Mouse (Mus musculus) forebrain, embryonic 15.5 days (tissue): ENCODE measurements around the gene Cfap157. TPM values are rescaled to one million over a fixed set of nuclear protein-coding genes. Genes with fewer than 3 reads are reported as not detected.

Experiments used
- ATAC-seq: fragments of 200-750 bp; cut with Nextera tagmentation; replicated peaks from 2 replicates; pipeline ENCODE4 v1.8.0; 2017; ENCODE audit warnings: mild to moderate bottlenecking, moderate TSS enrichment, moderate library complexity
- H3K27ac ChIP-seq: fragments of 300-500 bp; sonication (generic); replicated peaks from 2 replicates; pipeline ENCODE4 v1.5.1; 2015; ENCODE audit warnings: mild to moderate bottlenecking, inconsistent platforms
- H3K27me3 ChIP-seq: fragments of 300-500 bp; sonication (generic); 2 replicates; pipeline ENCODE4 v1.6.1; 2015; ENCODE audit warnings: inconsistent platforms
- H3K36me3 ChIP-seq: fragments of 300-500 bp; sonication (generic); 2 replicates; pipeline ENCODE4 v1.6.1; 2015; ENCODE audit warnings: mild to moderate bottlenecking, inconsistent platforms
- H3K4me1 ChIP-seq: fragments of 300-500 bp; sonication (generic); 2 replicates; pipeline ENCODE4 v1.6.1; 2015; ENCODE audit warnings: inconsistent platforms
- H3K4me2 ChIP-seq: fragments of 300-500 bp; sonication (generic); replicated peaks from 2 replicates; pipeline ENCODE4 v1.6.1; 2015; ENCODE audit warnings: mild to moderate bottlenecking, inconsistent platforms
- H3K4me3 ChIP-seq: fragments of 300-500 bp; sonication (generic); 2 replicates; pipeline ENCODE4 v1.5.1; 2015; ENCODE audit warnings: mild to moderate bottlenecking, inconsistent platforms
- H3K9ac ChIP-seq: fragments of 300-500 bp; sonication (generic); replicated peaks from 2 replicates; pipeline ENCODE4 v1.6.1; 2015; ENCODE audit warnings: mild to moderate bottlenecking, inconsistent platforms
- H3K9me3 ChIP-seq: fragments of 300-500 bp; sonication (generic); 2 replicates; pipeline ENCODE4 v1.6.1; 2016; ENCODE audit warnings: inconsistent platforms
- WGBS: fragments of 180-500 bp; shearing (Covaris S2); methylation state at CpG from one replicate; pipeline ENCODE4 v1.1.7; 2015; ENCODE audit warnings: mixed read lengths; 5-methylcytosine and 5-hydroxymethylcytosine counted together
- polyA plus RNA-seq: library from polyadenylated mRNA; unstranded; fragments of >200 nt; fragmentation: Nextera tagmentation; extraction: Ambion mirVana; gene quantifications from 2 replicates; pipeline ENCODE4 v1.2.1, GENCODE M21; 2015

Cfap157 gene
- polyA plus RNA-seq, 1 experiment from 2014 or later = 0.61 TPM

DNA sequence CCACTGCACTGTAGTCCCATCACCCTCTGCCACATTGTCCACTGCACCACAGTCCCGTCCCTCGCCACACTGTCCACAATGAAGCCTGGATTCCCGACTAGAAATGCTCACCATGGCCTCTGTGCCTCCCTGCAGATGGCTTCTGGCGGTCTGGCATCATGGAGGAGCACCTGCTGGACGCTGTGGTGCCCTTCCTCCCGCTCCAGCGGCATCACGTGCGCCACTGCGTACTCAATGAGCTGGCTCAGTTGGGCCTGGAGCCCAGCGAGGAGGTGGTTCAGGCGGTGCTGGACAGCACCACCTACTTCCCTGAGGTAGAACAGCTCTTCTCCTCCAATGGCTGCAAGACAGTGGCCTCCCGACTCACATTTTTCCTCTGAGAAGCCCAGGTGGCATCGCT, 22.9 kb downstream of the Cfap157 start:
- Histone ChIP-seq H3K9ac (no peak overlapping the region), H3K27me3 (no peaks in the 10 kb centered on the region), H3K27ac (no peak overlapping the region), H3K4me2 (no peak overlapping the region), H3K4me1 (peaks cover 24% of the 10 kb centered on the region), H3K36me3 (peaks cover 28% of the 10 kb centered on the region), H3K9me3 (no peaks in the 10 kb centered on the region), H3K4me3 (no peak overlapping the region)
- whole genome bisulfite sequencing = 87% methylated on average over 14 of the region's 14 CpGs
- no peak for ATAC-seq

DNA sequence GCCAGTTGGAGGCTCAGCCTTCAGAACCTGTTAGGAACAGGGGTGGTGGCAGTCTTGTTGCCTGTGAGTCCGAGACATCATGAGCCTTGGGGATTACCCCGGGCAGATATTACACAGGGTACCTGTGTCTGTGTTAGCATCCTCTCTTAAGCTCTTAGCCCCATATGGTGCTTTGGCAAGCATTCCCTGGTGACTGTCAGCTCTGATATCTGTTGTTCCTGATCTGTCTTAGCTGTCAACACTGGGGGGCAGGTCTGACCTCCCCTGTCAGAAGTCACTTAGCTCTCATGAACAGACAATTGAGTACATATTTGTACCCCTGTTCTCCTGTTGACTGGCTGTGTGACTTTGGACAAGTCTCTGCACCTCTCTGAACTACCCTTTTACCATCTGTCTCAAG, 25.2 kb downstream of the Cfap157 start:
- H3K4me1 ChIP-seq = peaks cover 24% of the 10 kb centered on the region
- H3K4me3 ChIP-seq = no peak overlapping the region
- peaks cover 37% of the 10 kb centered on the region for H3K36me3 ChIP-seq
- H3K27ac ChIP-seq = 0 out of 2 replicates have a peak overlapping the region, but pooled peaks have one; percentile 13
- 75% methylated on average over 2 of the region's 2 CpGs for WGBS
- no peaks in the 10 kb centered on the region for H3K27me3 ChIP-seq
- H3K4me2 ChIP-seq = no peak overlapping the region
- H3K9ac ChIP-seq = no peak overlapping the region
- H3K9me3 ChIP-seq = no peaks in the 10 kb centered on the region
- no peak for ATAC-seq

- peaks cover 24% of the 10 kb centered on the region for H3K4me1 ChIP-seq
- 87% methylated on average over 8 of the region's 8 CpGs for WGBS
- no peaks in the 10 kb centered on the region for H3K9me3 ChIP-seq
- 0 out of 2 replicates have a peak overlapping the region, but pooled peaks have one; percentile 13 for H3K27ac ChIP-seq
- H3K36me3 ChIP-seq = peaks cover 40% of the 10 kb centered on the region
- no peak overlapping the region for H3K9ac ChIP-seq
- no peak for ATAC-seq
- H3K4me3 ChIP-seq = no peak overlapping the region
- no peak overlapping the region for H3K4me2 ChIP-seq
- no peaks in the 10 kb centered on the region for H3K27me3 ChIP-seq
These were observed 25.7 kb downstream of the Cfap157 start for GRCm38 (mm10) chr2:32758503-32758902.

- Histone ChIP-seq H3K4me2 (peak within 1 kb of the TSS; percentile 60), H3K4me1 (peaks cover 24% of the 10 kb centered on the region), H3K9ac (peak within 1 kb of the TSS; percentile 95), H3K27me3 (no peaks in the 10 kb centered on the region), H3K36me3 (peaks cover 37% of the 10 kb centered on the region), H3K9me3 (no peaks in the 10 kb centered on the region), H3K4me3 (peak within 1 kb of the TSS; percentile 86), H3K27ac (peak within 1 kb of the TSS; percentile 92)
- under 1% methylated on average over 63 of the region's 66 CpGs for WGBS
- ATAC-seq = peak; percentile 94
These were observed 27.0 kb downstream of the Cfap157 start, which contains the start of gene Tor2a for GRCm38 (mm10) chr2:32757056-32757845. Gene Tor2a (plus strand): TSS chr2:32757234.

DNA sequence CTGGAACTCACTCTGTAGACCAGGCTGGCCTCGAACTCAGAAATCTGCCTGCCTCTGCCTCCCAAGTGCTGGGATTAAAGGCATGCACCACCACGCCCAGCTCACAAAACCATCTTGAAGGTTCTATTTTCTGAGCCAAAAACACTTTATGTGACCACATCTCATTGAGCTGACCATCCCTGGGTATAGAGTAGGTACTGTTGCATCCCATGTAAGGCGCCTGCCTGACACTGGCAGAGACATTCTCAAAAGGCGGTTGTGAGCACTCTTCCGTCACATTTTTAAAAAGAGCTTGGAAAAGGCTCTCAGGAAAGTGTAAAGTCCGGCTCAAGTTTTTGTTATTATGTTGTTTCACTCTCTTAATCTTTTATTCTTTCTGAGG, 27.6 kb downstream of the Cfap157 start:
- no peak overlapping the region for H3K27ac ChIP-seq
- peak overlapping the region; percentile 86 for H3K4me3 ChIP-seq
- no peaks in the 10 kb centered on the region for H3K27me3 ChIP-seq
- peak; percentile 46 for ATAC-seq
- H3K9ac ChIP-seq = no peak overlapping the region
- peaks cover 33% of the 10 kb centered on the region for H3K36me3 ChIP-seq
- 31% methylated on average over 6 of the region's 6 CpGs for WGBS
- H3K9me3 ChIP-seq = no peaks in the 10 kb centered on the region
- peaks cover 24% of the 10 kb centered on the region for H3K4me1 ChIP-seq
- peak overlapping the region; percentile 21; the same call in 1 of the 2 replicates for H3K4me2 ChIP-seq

DNA sequence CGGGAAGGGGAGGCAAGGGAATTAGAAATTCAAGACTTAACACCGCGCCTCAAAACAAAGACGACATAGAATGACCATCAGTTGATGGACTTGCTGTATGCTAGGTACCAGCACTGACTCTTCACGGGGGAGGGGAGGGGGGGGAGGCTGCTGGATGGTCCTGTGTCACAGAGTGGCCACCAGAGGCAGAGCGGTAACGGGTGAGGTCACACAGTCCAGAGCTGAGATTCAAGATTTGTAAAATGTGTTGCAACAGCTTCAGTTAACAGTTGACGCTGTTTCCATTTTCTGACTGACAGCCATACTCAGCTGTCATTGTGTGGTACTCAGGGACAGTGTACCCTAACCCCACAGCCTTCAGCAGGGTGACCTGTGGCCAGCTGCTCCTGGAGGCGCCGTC, 32.0 kb downstream of the Cfap157 start:
- no peak overlapping the region for H3K9ac ChIP-seq
- peaks cover 43% of the 10 kb centered on the region for H3K36me3 ChIP-seq
- H3K4me1 ChIP-seq = peaks cover 16% of the 10 kb centered on the region
- no peaks in the 10 kb centered on the region for H3K9me3 ChIP-seq
- no peaks in the 10 kb centered on the region for H3K27me3 ChIP-seq
- ATAC-seq = no peak
- H3K27ac ChIP-seq = no peak overlapping the region
- 61% methylated on average over 10 of the region's 10 CpGs for WGBS
- no peak overlapping the region for H3K4me2 ChIP-seq
- H3K4me3 ChIP-seq = no peak overlapping the region

GRCm38 (mm10) chr2:32751665-32752033, 32.6 kb downstream of the Cfap157 start:
- H3K36me3 ChIP-seq = peaks cover 48% of the 10 kb centered on the region
- H3K27me3 ChIP-seq = no peaks in the 10 kb centered on the region
- H3K27ac ChIP-seq = no peak overlapping the region
- no peak overlapping the region for H3K9ac ChIP-seq
- H3K4me2 ChIP-seq = peak overlapping the region; percentile 41
- WGBS = 21% methylated on average over 10 of the region's 10 CpGs
- peaks cover 14% of the 10 kb centered on the region for H3K4me1 ChIP-seq
- H3K9me3 ChIP-seq = no peaks in the 10 kb centered on the region
- peak overlapping the region; percentile 26 for H3K4me3 ChIP-seq
- ATAC-seq = no peak

DNA sequence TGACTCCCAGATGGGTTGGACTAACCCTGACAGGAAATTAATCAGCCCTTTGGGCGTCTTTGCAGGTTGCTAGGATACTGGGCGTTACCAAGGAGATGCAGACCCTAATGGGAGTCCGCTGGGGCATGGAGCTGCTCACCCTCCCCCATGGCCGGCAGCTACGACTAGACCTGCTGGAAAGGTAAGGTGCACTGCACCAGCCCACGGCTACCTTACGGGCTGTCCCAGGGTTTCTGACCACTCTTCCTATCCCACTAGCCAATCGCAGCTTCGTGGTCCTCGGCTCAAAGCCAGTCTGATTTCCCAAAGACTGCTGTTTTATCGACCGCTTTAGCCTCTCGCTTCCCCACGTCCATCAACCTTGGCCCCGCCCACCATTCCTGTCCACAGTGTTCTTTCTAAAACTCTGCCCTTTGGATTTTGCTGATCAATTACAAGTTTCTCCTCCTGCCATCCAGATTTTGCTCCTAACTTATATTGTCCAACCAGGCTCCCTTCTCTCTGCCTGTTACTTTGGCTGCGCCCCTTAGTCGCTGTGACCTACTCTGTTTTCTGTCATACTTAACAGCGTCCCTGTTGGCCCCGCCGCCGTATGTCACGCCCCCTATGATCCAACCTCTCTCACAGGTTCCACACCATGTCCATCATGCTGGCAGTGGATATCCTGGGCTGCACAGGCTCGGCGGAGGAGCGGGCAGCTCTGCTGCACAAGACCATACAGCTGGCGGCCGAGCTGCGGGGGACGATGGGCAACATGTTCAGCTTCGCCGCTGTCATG, 33.2 kb downstream of the Cfap157 start:
- Histone ChIP-seq H3K27ac (no peak overlapping the region), H3K27me3 (no peaks in the 10 kb centered on the region), H3K4me1 (peaks cover 13% of the 10 kb centered on the region), H3K4me2 (peak overlapping the region; percentile 41), H3K9ac (0 out of 2 replicates have a peak overlapping the region, but pooled peaks have one; percentile 21), H3K36me3 (peaks cover 54% of the 10 kb centered on the region), H3K9me3 (no peaks in the 10 kb centered on the region), H3K4me3 (peak overlapping the region; percentile 26)
- 9% methylated on average over 31 of the region's 31 CpGs for WGBS
- peak; percentile 70 for ATAC-seq

GRCm38 (mm10) chr2:32750199-32750598, 34.0 kb downstream of the Cfap157 start:
- Histone ChIP-seq H3K36me3 (peaks cover 62% of the 10 kb centered on the region), H3K4me3 (no peak overlapping the region), H3K9ac (no peak overlapping the region), H3K4me1 (peaks cover 13% of the 10 kb centered on the region), H3K9me3 (no peaks in the 10 kb centered on the region), H3K4me2 (no peak overlapping the region), H3K27me3 (no peaks in the 10 kb centered on the region), H3K27ac (no peak overlapping the region)
- 75% methylated on average over 7 of the region's 7 CpGs for WGBS
- no peak for ATAC-seq

DNA sequence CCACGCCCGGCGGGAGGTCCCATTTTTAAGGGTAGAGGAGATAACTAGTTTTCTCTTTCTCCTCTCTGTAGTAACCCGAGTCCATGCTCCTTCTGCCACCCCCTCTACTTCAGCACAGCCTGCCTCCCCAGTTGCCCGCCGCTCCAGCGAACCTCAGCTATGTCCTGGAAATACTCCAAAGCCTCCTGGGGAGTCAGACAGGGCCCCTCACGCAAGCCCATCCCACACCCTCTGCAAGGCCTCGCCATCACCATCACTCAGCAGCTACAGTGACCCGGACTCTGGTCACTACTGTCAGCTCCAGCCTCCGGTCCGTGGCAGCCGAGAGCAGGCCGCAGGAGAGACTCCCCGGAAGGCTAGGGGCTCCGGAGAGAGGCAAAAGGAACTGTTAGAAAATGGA, 35.1 kb downstream of the Cfap157 start:
- H3K9me3 ChIP-seq = no peaks in the 10 kb centered on the region
- no peak overlapping the region for H3K27ac ChIP-seq
- no peaks in the 10 kb centered on the region for H3K27me3 ChIP-seq
- H3K4me2 ChIP-seq = no peak overlapping the region
- no peak for ATAC-seq
- H3K4me1 ChIP-seq = peaks cover 16% of the 10 kb centered on the region
- H3K9ac ChIP-seq = no peak overlapping the region
- no peak overlapping the region for H3K4me3 ChIP-seq
- H3K36me3 ChIP-seq = peaks cover 59% of the 10 kb centered on the region
- WGBS = 92% methylated on average over 16 of the region's 16 CpGs

DNA sequence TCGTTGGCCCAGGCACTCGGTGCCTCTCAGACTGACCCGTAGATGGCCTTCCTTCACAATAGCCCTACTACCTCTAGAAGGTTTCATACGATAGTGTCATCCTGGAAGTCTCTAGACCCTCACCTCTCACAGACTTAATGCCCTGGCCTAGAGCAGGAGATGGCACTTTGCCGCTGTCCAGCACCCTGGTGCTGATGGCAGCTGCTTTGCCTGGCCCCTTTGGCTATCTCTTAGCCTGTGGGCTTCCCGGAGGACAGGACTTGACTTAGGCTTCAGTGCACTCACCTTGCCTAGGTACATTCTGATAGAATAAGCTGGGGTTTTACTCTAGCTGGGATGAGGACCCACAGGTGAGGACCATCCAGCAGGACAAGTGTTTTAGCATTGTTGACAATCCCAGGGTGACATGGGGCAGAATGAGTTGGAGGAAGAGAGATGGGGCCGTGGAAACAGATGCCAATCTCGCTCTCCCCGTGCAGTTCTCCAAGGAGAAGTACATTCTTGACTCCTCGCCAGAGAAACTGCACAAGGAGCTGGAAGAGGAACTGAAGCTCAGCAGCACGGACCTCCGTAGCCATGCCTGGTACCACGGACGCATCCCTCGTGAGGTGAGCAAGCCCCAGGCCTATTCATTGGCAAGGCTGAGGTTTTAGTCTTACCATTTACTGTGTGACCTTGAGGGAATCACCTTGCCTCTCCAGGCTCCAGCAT, 39.8 kb downstream of the Cfap157 start:
- no peak overlapping the region for H3K27ac ChIP-seq
- no peaks in the 10 kb centered on the region for H3K27me3 ChIP-seq
- no peak overlapping the region for H3K9ac ChIP-seq
- no peak overlapping the region for H3K4me3 ChIP-seq
- H3K36me3 ChIP-seq = peaks cover 39% of the 10 kb centered on the region
- ATAC-seq = no peak
- no peak overlapping the region for H3K4me2 ChIP-seq
- WGBS = 77% methylated on average over 15 of the region's 15 CpGs
- H3K4me1 ChIP-seq = peaks cover 38% of the 10 kb centered on the region
- H3K9me3 ChIP-seq = no peaks in the 10 kb centered on the region

GRCm38 (mm10) chr2:32742173-32742531, 42.1 kb downstream of the Cfap157 start:
- Histone ChIP-seq H3K27me3 (no peaks in the 10 kb centered on the region), H3K36me3 (peaks cover 24% of the 10 kb centered on the region), H3K9ac (peak overlapping the region; percentile 92), H3K4me1 (peaks cover 38% of the 10 kb centered on the region), H3K4me2 (peak overlapping the region; percentile 97), H3K27ac (peak overlapping the region; percentile 89), H3K4me3 (peak overlapping the region; percentile 93), H3K9me3 (no peaks in the 10 kb centered on the region)
- WGBS = under 1% methylated on average over 18 of the region's 18 CpGs
- ATAC-seq = peak; percentile 93
